Mouse (Mus musculus) bone marrow macrophage, adult 2 months (primary cell): ENCODE results near the gene Sez6l.

ENCODE experiments used
- CTCF ChIP-seq: IDR thresholded peaks from 2 replicates; pipeline ENCODE4 v1.5.1; 2012; ENCODE audit warnings: low read depth, mild to moderate bottlenecking, low read length, moderate library complexity
- POLR2A ChIP-seq: IDR thresholded peaks from 2 replicates; pipeline ENCODE4 v1.6.1; 2012; ENCODE audit warnings: mild to moderate bottlenecking, low read depth, low read length, borderline replicate concordance

GRCm38 (mm10) chr5:112586071-112586470, 9.1 kb upstream of the Sez6l start:
- TF ChIP-seq CTCF (no peak), POLR2A (no peak)
